Comparison of ENCODE assay signal across 9 mouse cellular contexts in the genomic region with DNA sequence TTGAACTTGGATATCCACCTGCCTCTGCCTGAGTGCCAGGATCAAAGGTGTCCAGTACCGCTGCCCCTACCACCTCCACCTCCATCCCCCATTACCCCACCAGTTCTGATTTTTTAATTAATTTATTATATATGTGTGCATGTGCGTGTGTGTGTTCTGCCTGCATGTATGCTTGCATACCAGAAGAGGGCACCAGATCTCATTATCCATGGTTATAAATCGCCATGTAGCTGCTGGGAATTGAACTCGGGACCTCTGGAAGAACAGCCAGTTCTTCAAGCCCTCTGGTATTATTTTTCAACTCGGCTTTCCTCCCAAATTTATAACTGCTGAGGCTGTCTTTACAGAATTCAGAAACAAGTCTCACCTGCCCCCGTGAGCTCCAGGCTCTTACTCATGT. TPM values are rescaled to one million over a fixed set of nuclear protein-coding genes. Genes with fewer than 3 reads are reported as not detected.
DNase-seq lines count a peak whose midpoint lies in the region; ATAC-seq and TF ChIP-seq lines count a peak whose summit lies in the region.
"Had no signal": no experiment of that assay in that cellular context is flagged by ENCODE, and none has a peak within 500 bp of the region (broad histone marks: within the 10 kb centered on the region; RNA-seq: fewer than 3 reads in every experiment).

No protein-coding gene starts in this region.

- no peak for DNase-seq in lung, embryonic 14.5 days
- DNase-seq in lung, adult 2 months, result no peak
- no peak for DNase-seq in embryonic facial prominence, embryonic 10.5 days (ENCODE audit: low spot score)
- DNase-seq in adrenal gland, postnatal 14 days, result no peak
- DNase-seq in thymus, postnatal 10 days (ENCODE audit: low spot score in 2 of 2), result no peak
- DNase-seq in T-cell, adult 2 months (ENCODE audit: low spot score), result no peak
- DNase-seq: thymus, postnatal 4 days had no signal

- 92% methylated on average over 6 of the region's 6 CpGs for WGBS in lung, embryonic 14.5 days
- 97% methylated on average over 6 of the region's 6 CpGs for WGBS in lung, adult 2 months
- 92% methylated on average over 6 of the region's 6 CpGs for WGBS in embryonic facial prominence, embryonic 10.5 days
- WGBS in intestine, embryonic 16.5 days, result 93% methylated on average over 6 of the region's 6 CpGs
- 98% methylated on average over 6 of the region's 6 CpGs for WGBS in neural tube, embryonic 14.5 days

- ATAC-seq in lung, embryonic 14.5 days (ENCODE audit: insufficient read depth), result no peak
- no peak for ATAC-seq in intestine, embryonic 16.5 days
- ATAC-seq in neural tube, embryonic 14.5 days (ENCODE audit: low read depth), result no peak

- H3K27me3 ChIP-seq in lung, embryonic 14.5 days (ENCODE audit: insufficient read depth, low read length), result no peaks in the 10 kb centered on the region
- H3K27me3 ChIP-seq in embryonic facial prominence, embryonic 10.5 days (replicated peaks; ENCODE audit: low read depth, poor library complexity, severe bottlenecking), result no peaks in the 10 kb centered on the region
- H3K27me3 ChIP-seq in intestine, embryonic 16.5 days (replicated peaks; ENCODE audit: control insufficient read depth, insufficient read depth, low read length), result no peaks in the 10 kb centered on the region
- no peaks in the 10 kb centered on the region for H3K27me3 ChIP-seq in neural tube, embryonic 14.5 days (ENCODE audit: control insufficient read depth, insufficient read depth, low read length)

- H3K36me3 ChIP-seq in lung, embryonic 14.5 days (ENCODE audit: insufficient read depth), result peaks cover 44% of the 10 kb centered on the region
- peaks cover 46% of the 10 kb centered on the region for H3K36me3 ChIP-seq in embryonic facial prominence, embryonic 10.5 days (replicated peaks)
- H3K36me3 ChIP-seq in intestine, embryonic 16.5 days (ENCODE audit: control insufficient read depth, insufficient read depth, low read length), result peaks cover 11% of the 10 kb centered on the region
- peaks cover 14% of the 10 kb centered on the region for H3K36me3 ChIP-seq in neural tube, embryonic 14.5 days (ENCODE audit: control insufficient read depth, insufficient read depth, low read length)

- peak overlapping the region; percentile 76 for H3K4me3 ChIP-seq in lung, embryonic 14.5 days (ENCODE audit: low read depth, low read length)
- H3K4me3 ChIP-seq in lung, adult 2 months (replicated peaks; ENCODE audit: extremely low read depth, low read depth, low read length), result no peak overlapping the region
- peak overlapping the region; percentile 92 for H3K4me3 ChIP-seq in embryonic facial prominence, embryonic 10.5 days
- H3K4me3 ChIP-seq in intestine, embryonic 16.5 days (ENCODE audit: low read length), result peak overlapping the region; percentile 89
- H3K4me3 ChIP-seq in neural tube, embryonic 14.5 days (ENCODE audit: low read depth, low read length), result peak overlapping the region; percentile 83; the same call in 1 of the 2 replicates

- H3K4me1 ChIP-seq in lung, embryonic 14.5 days (ENCODE audit: insufficient read depth), result no peaks in the 10 kb centered on the region
- H3K4me1 ChIP-seq in lung, adult 2 months (ENCODE audit: control insufficient read depth, insufficient read depth, low read length), result peaks cover 6% of the 10 kb centered on the region; the same call in 1 of the 2 replicates
- peaks cover 16% of the 10 kb centered on the region for H3K4me1 ChIP-seq in embryonic facial prominence, embryonic 10.5 days
- H3K4me1 ChIP-seq in intestine, embryonic 16.5 days (ENCODE audit: control insufficient read depth, insufficient read depth, low read length), result peaks cover 15% of the 10 kb centered on the region
- peaks cover 12% of the 10 kb centered on the region for H3K4me1 ChIP-seq in neural tube, embryonic 14.5 days (ENCODE audit: control insufficient read depth, insufficient read depth, low read length)

- TF ChIP-seq POLR2A in lung, adult 2 months (IDR thresholded peaks at IDR 0.05; ENCODE audit: borderline replicate concordance, extremely low read depth, low read depth, low read length), result no peak

- H3K9ac ChIP-seq in lung, embryonic 14.5 days, result no peak overlapping the region
- H3K9ac ChIP-seq in intestine, embryonic 16.5 days (ENCODE audit: low read depth, low read length), result no peak overlapping the region
- H3K9ac ChIP-seq in neural tube, embryonic 14.5 days (replicated peaks; ENCODE audit: low read depth, low read length), result no peak overlapping the region

- H3K4me2 ChIP-seq in lung, embryonic 14.5 days, result peak overlapping the region; percentile 57
- peak overlapping the region; percentile 80 for H3K4me2 ChIP-seq in intestine, embryonic 16.5 days (ENCODE audit: low read depth, low read length)
- H3K4me2 ChIP-seq in neural tube, embryonic 14.5 days (ENCODE audit: low read depth, low read length), result peak overlapping the region; percentile 79

- H3K27ac ChIP-seq in lung, embryonic 14.5 days (ENCODE audit: low read depth), result no peak overlapping the region
- 0 out of 2 replicates have a peak overlapping the region, but pooled peaks have one; percentile 92 for H3K27ac ChIP-seq in embryonic facial prominence, embryonic 10.5 days (replicated peaks)
- no peak overlapping the region for H3K27ac ChIP-seq in intestine, embryonic 16.5 days (ENCODE audit: low read length)
- no peak overlapping the region for H3K27ac ChIP-seq in neural tube, embryonic 14.5 days (ENCODE audit: low read depth, low read length)

- no peaks in the 10 kb centered on the region for H3K9me3 ChIP-seq in lung, embryonic 14.5 days (ENCODE audit: low read depth, low read length)
- H3K9me3 ChIP-seq in embryonic facial prominence, embryonic 10.5 days, result no peaks in the 10 kb centered on the region
- no peaks in the 10 kb centered on the region for H3K9me3 ChIP-seq in intestine, embryonic 16.5 days (ENCODE audit: control insufficient read depth, low read length)
- no peaks in the 10 kb centered on the region for H3K9me3 ChIP-seq in neural tube, embryonic 14.5 days (ENCODE audit: control insufficient read depth, low read length)

- peak; percentile 42; the same call in 1 of the 2 replicates for TF ChIP-seq CTCF in lung, embryonic 14.5 days (IDR thresholded peaks at IDR 0.05; ENCODE audit: low read depth)
- TF ChIP-seq CTCF in lung, adult 2 months (IDR thresholded peaks at IDR 0.05; ENCODE audit: insufficient read depth, low read length), result no peak

RNA-seq across cellular contexts. Expression of a gene that starts 8.8 kb away (rescaled TPM):
- 40.5 and 46.3 TPM in 2 replicates for polyA plus RNA-seq in lung, embryonic 14.5 days (2014; fragmentation: Nextera tagmentation; extraction: Ambion mirVana)
- 20.1 and 20.6 TPM in 2 replicates for polyA plus RNA-seq in lung, adult 2 months (2012; rRNA removed)
- 67.7 and 73.5 TPM in 2 replicates for polyA plus RNA-seq in embryonic facial prominence, embryonic 10.5 days (2016; fragmentation: Nextera tagmentation; extraction: Ambion mirVana)
- polyA plus RNA-seq in intestine, embryonic 16.5 days (2015; fragmentation: Nextera tagmentation; extraction: Ambion mirVana), result 39.5 and 42.3 TPM in 2 replicates
- polyA plus RNA-seq in neural tube, embryonic 14.5 days (2014; fragmentation: Nextera tagmentation; extraction: Ambion mirVana), result 29.9 and 33.1 TPM in 2 replicates
- 22.2 and 26.3 TPM in 2 replicates for total RNA-seq in adrenal gland, postnatal 14 days (2021)

RNA-seq across cellular contexts. Expression of a gene that starts 9.0 kb away (rescaled TPM):
- polyA plus RNA-seq in lung, embryonic 14.5 days (2014; fragmentation: Nextera tagmentation; extraction: Ambion mirVana), result 238 and 257 TPM in 2 replicates
- polyA plus RNA-seq in lung, adult 2 months (2012; rRNA removed), result 79.5 and 101 TPM in 2 replicates
- 242 and 244 TPM in 2 replicates for polyA plus RNA-seq in embryonic facial prominence, embryonic 10.5 days (2016; fragmentation: Nextera tagmentation; extraction: Ambion mirVana)
- polyA plus RNA-seq in intestine, embryonic 16.5 days (2015; fragmentation: Nextera tagmentation; extraction: Ambion mirVana), result 467 and 488 TPM in 2 replicates
- 422 and 513 TPM in 2 replicates for polyA plus RNA-seq in neural tube, embryonic 14.5 days (2014; fragmentation: Nextera tagmentation; extraction: Ambion mirVana)
- total RNA-seq in adrenal gland, postnatal 14 days (2021), result 547 and 568 TPM in 2 replicates

RNA-seq across cellular contexts. Expression of a gene that starts 53.6 kb away (rescaled TPM):
- polyA plus RNA-seq in lung, embryonic 14.5 days (2014; fragmentation: Nextera tagmentation; extraction: Ambion mirVana), result 53.3 and 54.1 TPM in 2 replicates
- 22.9 and 26.8 TPM in 2 replicates for polyA plus RNA-seq in lung, adult 2 months (2012; rRNA removed)
- polyA plus RNA-seq in embryonic facial prominence, embryonic 10.5 days (2016; fragmentation: Nextera tagmentation; extraction: Ambion mirVana), result 22.9 and 25.1 TPM in 2 replicates
- polyA plus RNA-seq in intestine, embryonic 16.5 days (2015; fragmentation: Nextera tagmentation; extraction: Ambion mirVana), result 25.7 and 27.4 TPM in 2 replicates
- 60.2 and 64.9 TPM in 2 replicates for polyA plus RNA-seq in neural tube, embryonic 14.5 days (2014; fragmentation: Nextera tagmentation; extraction: Ambion mirVana)
- total RNA-seq in adrenal gland, postnatal 14 days (2021), result 21.4 and 22.1 TPM in 2 replicates
